ENCODE assay signal across 17 mouse cellular contexts in genomic region chr4:46872750-46873149, GRCm38 (mm10).
DNase-seq lines count a peak whose midpoint lies in the region.
"Had no signal": no experiment of that assay in that cellular context is flagged by ENCODE, and none has a peak within 500 bp of the region (broad histone marks: within the 10 kb centered on the region; RNA-seq: fewer than 3 reads in every experiment).

No protein-coding gene starts in this region.

- peak; percentile 9 for DNase-seq in cerebellum, adult 9-11 months
- DNase-seq in cerebellum, adult 18-20 months, result no peak
- peak; percentile 38 for DNase-seq in left cerebral cortex, adult 11 months (ENCODE audit: low spot score)
- no peak for DNase-seq in left cerebral cortex, adult 18-20 months (ENCODE audit: low spot score in 2 of 2)
- DNase-seq in right cerebral cortex, adult 2 months (ENCODE audit: low spot score in 2 of 2), result peak; percentile 56 to 59
- no peak for DNase-seq in right cerebral cortex, postnatal 10 days (ENCODE audit: low spot score in 2 of 2)
- no peak for DNase-seq in yolk sac, embryonic 10.5 days (ENCODE audit: low spot score)
- DNase-seq: adrenal gland, adult 8-10 months; adrenal gland, postnatal 36 days; B cell, adult 2 months; cerebellum, adult 11 months; cerebellum, adult 9-10 months; cerebellum, postnatal 36 days; gastrocnemius, postnatal 36 days; heart, adult 11 months; heart, postnatal 10 days; heart, postnatal 4 days had no signal

Comparison
In these comparisons a context has a peak if more than half of its experiments do, and no peak if none do; other contexts are left out.
1. DNase-seq: peak in cerebellum, adult 9-11 months (single experiment), left cerebral cortex, adult 11 months (single experiment) and right cerebral cortex, adult 2 months (2 of 2); none in cerebellum, adult 18-20 months (0 of 2), left cerebral cortex, adult 18-20 months (0 of 2), right cerebral cortex, postnatal 10 days (0 of 2) and yolk sac, embryonic 10.5 days (single experiment).